Mouse (Mus musculus) erythroblast, adult 5-6 weeks (primary cell): ENCODE measurements around the gene Arhgef7. TPM values are rescaled to one million over a fixed set of nuclear protein-coding genes. Genes with fewer than 3 reads are reported as not detected.

Experiments
- ATAC-seq: replicated peaks from 2 replicates; pipeline ENCODE4 v1.8.0; 2016; ENCODE audit warnings: moderate number of reproducible peaks, mild to moderate bottlenecking, moderate TSS enrichment, inconsistent platforms; ENCODE audit not compliant: poor library complexity, low FRiP score, severe bottlenecking
- total RNA-seq, 2 experiments: library from RNA; stranded (forward) in 1 of 2; stranded (reverse) in 1 of 2; fragments of 150-400 nt in 1 of 2; fragments of 200-764, 138-1000 nt in 1 of 2; gene quantifications; 2 replicates each; pipeline versions ENCODE4 v1.2.3 to v1.2.4; 2015 to 2017; ENCODE audit warnings: low replicate concordance in 2 of 2

The Arhgef7 gene
- 5.4 and 10.9 TPM in 2 replicates for total RNA-seq (2015; ENCODE audit: low replicate concordance)
- total RNA-seq (2017; ENCODE audit: low replicate concordance) = 1.9 and 5.6 TPM in 2 replicates

DNA sequence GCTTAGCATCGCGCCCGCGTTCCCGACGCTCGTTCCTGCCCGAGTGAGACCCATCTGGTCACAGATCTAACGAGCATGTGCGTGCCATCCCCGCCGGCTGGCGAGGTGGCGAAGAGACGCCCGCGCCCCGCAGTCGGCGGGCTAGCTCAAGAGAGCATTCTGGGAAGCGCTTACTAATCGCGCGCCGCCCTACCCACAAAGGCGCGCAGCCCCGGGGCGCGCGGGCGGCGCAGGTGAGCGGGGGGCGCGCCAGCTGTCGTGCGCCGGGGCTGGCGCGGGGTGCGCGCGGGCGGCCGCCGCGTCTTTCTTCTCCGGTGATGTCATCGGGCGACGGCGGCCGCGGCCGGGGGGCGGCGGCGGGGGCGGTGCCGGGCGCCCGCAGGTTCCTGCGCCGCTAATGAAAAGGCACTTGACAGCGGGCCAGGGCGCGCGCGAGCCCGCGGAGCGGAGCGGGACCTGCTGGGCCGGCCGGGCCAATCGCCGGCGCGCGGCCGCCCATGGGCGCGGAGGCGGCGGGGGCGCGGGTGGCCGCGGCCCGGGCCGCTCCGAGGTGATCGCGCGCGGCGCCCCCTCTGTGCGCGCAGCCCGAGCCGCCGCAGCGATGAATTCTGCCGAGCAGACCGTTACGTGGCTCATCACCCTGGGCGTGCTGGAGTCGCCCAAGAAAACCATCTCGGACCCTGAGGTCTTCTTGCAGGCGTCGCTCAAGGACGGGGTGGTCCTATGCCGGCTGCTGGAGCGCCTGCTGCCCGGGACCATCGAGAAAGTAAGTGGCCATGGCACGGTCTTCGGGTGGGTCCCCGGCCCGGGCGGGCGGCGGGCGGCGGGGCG, at the start of gene Arhgef7:
Gene Arhgef7 (plus strand): TSS at position 71 of the 831 bp plus-strand sequence.
- no peak for ATAC-seq

DNA sequence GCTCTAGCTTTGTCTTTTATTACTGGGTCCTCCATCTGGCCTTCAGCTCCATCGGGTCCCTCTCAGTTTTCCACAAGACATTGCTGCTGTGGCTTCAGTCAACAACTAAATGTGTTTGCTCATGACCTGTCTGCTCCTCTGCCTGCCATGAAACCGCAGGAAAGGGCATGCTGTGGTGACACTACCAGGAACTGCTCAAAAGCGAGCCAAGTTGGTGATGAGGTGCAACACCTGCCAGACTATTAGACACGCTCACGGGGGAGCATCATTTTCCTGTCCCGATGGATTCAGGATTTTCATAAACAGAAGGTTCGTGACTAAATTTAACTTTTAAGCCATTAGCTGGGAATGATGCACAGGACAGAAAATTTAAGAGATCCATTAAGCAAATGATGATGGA, 43.0 kb upstream of the Arhgef7 start:
- ATAC-seq = no peak

DNA sequence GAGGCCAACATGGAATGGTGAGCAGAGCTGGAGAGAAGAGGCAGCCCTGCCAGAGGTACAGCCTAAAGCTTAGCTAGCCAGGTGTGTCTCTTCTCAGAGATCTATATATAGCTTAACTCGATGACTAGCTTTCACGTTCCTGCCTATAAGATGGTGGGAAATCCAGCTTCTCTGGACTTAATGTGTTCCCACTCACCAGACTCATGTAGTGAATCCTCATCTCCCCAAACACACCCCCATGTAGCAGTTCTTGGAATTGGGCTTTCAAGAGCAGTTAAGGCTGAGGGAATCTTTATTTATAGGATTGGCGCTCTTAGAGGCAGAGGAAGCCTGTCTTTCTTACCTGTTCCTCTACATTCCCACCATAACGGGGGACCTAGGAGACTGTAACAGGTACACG, 40.3 kb upstream of the Arhgef7 start:
- no peak for ATAC-seq

DNA sequence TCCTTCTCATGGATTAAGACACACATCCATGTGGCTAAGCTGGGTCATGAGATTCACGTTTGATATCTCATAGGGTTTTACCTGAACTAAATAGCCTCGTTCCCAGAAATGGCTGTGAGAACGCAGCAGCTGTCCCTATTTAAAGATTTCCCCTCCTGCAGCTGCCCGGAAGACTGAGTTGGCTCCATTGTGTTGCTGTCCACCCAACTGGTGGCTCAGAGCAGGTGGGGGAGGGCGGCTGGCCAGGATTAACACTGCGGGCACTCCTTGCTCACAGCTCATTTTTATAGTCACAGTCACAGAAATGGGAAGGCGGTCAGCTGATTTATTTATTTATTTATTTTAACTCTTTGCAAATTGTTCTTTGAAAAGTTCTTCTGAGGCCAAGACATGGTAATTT, 37.6 kb upstream of the Arhgef7 start:
- no peak for ATAC-seq

DNA sequence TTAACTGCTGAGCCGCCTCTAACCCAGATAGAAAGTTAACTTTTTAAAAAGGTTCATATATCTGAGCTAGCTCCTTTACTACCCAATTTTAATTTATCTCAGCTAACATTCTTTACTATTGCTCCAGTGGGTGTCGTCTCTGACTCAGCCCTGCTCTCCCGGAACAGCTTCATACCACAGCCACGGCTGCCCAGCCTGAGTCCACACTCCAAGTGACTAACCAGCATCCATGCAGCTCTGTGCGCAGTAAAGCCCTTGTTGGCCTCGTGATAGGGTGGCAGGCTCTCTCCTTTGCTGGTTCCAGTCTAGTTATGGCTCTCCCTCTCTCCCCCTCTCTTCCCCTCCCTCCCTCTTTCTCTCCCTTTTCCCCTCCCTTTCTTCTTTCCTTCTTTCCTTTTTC, 36.2 kb upstream of the Arhgef7 start:
- ATAC-seq = no peak

DNA sequence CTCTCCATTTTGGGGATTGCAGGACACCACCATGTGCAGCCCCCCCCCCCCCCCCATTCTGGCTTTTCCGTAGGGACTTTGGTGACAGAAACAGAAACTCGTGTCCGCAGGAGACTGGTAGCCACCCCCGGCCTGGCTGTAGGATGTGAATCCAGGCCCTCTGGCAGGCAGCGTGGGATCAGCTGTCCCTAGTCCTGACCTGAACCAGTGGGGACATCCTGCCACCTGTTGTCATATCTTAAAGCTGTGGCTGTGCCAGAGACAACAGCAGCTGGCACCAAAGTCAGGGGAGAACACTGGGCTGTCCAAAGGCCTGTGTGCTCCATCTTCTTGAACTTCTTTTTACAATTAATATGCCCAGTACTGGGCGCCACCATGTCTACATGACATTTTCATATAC, 35.8 kb upstream of the Arhgef7 start:
- no peak for ATAC-seq

DNA sequence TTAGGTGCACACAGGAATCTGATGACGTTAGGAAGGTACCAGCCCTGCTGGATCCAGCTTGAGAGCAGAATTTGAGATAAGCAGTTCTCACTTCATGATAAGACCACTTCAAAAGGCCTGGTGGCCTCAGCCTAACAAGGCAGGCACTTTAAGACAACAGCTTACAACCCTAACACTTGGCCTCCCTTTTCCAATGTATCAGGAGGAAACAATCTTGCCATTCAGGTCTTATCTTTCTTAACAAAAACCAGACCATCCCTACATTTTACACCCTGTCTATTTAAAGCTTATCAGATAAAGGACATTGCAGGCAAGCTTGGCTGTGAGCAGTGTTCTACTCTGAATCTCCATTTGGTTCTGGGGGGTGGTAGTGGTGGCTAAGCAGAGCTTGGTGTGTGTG, 35.1 kb upstream of the Arhgef7 start:
- no peak for ATAC-seq

DNA sequence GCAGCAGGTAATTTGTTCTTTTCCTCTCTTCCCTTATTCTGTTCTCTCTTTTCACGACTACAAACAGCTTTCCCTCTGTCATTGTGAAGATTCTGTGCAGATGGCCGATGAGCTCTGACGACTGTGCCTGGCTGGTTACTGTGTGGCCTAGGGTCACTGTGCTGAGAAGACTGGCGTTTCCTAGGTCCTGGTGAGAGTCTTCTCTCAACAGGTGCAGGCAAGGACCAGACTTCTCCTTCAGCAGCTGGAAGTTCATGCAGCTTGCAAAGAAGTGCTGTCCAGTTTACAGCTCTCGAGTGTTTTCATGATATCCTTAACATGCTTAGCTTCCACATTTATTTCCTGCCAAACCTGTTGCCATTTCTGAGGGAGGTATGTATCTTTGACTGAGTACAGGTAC, 33.5 kb upstream of the Arhgef7 start:
- no peak for ATAC-seq

DNA sequence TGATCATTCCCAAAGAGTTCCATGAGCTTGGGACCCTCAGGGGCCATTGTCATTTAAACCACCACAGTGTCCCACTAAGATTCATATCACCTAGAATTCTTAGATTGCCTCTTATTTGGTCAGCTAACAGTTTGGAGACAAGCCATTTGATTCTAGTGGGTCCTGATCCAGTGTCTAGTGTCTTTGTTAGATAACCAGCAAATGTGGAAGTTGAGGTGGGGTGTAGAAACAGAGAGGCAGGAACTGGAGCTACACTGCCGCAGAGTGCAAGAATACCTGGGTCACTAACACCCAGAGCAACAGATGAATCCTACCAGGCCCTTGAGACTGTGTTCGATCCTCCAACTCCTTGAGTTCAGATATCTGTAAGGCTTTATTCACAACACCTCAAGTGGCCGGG, 31.3 kb upstream of the Arhgef7 start:
- no peak for ATAC-seq

DNA sequence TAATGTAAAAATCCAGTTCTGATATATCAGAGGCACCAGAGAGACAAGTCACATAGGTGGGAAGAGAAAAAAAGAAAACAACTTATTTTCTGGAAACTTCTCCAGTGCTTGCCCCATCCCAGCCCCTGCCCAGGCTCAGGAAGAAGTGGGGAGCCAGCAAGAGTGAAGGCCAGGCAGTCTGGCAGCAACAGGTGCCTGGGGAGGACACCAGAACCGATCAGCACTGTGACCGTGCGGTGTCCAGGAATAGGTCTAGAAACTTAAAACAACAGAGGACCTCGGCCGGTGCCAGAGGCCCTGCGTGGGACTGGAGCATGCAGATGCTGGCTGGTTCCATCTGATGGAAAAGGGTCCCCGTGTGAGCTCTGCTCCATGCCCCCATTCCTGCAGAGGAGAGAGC, 30.1 kb upstream of the Arhgef7 start:
- no peak for ATAC-seq

DNA sequence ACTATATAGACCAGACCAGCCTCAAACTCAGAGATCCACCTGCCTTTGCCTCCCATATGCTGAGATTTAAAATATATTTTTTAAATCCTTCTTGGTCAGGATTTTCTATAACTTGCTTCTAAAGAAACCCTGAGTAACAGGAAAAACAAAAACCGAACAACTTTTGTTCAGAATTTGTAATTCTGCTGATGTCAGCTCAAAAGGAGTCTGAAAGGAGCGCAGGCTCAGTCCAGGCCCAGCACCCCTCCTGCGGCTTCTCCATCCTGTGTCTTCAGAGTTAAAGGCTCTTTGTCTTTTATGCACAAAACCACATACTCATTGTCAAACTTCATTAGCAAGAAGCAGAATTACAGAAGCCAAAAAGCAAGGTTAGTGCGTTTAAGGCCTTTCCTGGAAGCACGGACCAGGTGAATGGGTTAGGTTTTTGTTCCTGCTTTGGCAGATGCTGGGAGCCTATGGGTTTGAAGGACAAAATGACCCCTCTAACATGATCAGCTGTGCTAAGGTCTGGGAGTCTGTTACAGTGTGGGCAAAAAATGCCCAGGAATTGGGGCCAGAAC, 28.0 kb upstream of the Arhgef7 start:
- ATAC-seq = no peak

DNA sequence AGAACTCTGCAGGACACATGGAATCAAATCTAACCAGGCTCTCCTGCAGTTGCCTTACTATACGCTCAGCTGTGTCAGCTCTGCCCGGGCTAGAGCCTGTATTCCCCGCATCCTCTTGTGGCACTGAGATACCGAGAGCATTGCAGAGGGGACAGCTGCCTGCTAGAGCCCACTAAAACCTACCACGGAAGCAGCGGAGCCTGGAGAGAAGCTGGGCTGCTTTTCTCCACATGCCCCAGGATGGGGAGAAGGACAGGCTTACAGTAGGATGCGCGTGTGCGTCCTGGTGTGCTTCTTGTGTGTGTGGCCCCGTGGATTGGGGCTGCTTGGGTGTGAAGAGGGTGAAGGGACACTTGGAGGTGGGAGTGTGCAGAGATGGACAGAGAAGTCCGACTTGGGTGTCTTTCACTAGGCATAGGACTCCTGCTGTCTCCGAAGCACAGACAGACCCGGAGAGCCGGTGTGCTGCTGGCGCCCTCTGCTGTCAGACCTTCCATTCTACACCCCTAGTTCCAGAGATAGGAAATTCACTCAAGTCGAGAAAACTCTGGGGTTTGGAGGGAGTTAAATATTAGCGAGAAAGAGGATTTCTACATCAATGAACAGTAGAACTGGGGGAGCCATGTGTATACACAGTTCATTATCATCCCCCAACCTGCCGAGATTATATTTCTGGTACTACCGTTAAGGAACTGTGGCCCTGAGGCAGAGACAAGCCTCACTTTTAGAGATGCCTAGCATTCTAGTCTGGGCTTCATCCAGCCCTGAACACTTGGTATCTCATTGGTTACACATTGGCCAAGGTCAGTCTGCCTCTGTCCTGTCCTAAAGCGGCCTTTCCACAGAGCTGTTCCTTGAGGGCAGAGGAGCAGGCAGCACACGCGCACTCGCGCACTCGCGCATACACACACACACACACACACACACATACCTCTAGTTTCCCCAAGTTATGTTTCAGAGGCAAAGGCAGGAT, 27.2 kb upstream of the Arhgef7 start:
- peak; percentile 72 for ATAC-seq

DNA sequence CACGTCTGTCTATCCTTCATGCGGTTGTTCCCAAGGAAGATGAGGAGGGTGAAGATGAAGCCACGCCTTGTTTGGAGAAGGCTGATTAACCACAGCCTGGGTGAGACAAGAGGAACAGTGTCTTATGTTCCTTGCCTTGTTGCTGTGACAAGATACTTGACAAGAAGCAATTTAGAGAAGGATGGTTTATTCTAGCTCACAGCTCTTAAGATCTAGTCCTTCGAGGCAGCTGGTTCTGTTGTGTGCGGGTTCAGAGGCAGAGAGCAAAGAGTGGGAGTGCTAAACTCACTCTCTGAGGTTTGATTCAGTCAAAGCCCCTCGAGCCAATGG, 26.5 kb upstream of the Arhgef7 start, which contains the start of gene 1700016D06Rik:
Gene 1700016D06Rik (minus strand): TSS at position 31 of the 330 bp plus-strand sequence.
- ATAC-seq = no peak

DNA sequence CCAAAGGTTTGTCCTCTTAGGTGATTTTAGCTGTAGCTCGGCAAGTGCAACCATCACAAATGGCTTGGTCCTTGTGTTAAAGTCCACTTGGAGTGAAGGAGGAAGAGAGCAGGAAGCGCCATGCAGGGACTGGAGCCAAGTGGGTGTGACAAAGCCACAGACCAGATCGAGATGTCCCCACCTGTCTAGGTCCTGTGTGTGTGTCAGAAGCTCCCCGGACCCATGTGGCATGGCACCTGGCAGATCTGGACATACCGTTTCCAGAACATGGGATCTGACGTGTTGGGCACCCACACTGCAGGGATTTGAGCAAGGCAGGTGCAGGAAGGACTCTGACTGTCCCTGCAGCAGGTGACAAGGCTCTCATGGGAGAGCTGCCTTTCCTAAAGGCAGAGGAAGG, 26.1 kb upstream of the Arhgef7 start:
- no peak for ATAC-seq

DNA sequence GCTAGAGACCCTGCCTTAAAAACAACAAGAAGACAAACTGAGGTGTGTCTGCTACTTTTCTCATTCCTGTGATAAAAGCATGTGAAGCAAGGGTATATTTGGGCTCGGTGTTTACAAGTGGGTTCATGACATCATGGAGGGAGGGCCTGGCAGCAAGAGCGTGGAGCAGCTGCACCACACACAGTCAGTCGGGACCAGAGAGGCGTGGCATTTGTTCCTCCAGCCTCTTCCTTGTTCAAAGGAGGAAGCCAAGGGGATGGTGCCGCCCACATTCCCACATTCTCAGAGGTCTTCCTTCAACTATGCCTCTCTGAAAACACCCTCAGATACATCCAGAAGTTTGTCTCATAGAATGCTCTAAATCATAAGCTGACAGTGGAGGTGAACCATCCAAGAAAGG, 23.7 kb upstream of the Arhgef7 start:
- no peak for ATAC-seq

DNA sequence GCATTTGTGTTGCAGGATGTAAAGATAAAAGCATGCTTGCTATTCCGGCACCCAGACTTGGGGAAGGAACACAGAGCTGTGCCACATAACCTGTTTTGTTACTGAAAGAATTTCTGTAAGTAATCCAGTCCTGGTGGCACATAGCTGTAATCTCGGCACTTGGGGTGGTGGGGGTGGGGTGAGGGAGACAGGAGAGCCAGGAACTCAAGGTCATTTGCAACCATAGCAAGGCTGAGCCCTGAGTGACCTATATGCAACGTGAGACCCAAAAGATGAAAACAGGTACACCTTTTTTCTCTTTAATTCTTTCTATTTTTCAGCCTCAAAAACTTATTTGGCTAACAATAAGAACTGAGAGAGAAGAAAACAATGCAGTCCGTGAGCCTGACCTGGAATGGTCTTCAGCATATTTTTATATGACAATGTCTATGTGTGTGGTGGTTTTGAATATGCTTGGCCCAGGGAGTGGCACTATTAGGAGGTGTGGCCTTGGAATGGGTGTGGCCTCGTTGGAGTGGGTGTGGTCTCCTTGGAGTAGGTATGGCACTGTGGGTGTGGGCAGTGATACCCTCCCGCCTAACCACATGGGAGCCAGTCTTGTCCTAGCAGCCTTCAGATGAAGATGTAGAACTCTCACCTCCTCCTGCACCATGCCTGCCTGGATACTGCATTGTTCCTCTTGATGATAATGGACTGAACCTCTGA, 22.7 kb upstream of the Arhgef7 start:
- ATAC-seq = no peak

DNA sequence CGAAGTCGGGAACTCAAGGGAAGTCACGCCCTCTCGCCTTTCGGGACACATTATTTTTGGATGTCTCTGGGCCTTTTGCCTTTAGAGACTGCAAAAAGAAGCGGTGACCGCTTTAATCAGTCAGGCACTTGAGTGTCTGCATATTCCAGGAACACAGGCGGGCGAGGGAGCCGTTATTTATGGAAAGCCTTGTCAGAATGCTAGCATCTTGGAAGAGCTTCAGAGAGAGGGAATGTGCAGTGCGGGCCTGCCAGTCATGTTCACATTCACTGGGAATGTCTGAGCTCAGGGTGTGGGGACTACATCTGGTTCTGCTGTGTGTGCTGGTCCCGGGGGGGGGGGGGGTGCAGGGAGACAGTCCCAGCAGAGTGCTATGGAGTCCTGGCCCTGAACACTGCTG, 21.7 kb upstream of the Arhgef7 start:
- no peak for ATAC-seq

DNA sequence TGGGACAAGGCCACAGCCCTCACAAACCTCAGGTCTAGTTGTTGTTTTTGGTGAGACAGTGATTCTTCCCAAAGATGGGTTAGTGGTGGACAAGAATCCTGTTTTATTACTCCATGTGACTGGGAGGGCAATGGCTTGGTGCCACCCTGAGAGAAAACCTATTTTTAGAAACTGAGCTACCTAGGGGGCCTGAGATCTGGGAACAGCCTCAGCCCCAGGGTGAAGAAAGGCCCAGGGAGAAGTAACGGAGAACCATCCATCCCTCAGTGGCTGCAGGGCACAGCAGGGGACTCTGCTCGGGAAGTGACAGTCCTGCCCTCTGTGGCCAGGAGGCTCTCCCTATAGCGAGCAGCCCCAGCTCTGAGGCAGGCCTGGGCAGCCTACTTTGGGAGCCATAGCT, 19.8 kb upstream of the Arhgef7 start:
- no peak for ATAC-seq

DNA sequence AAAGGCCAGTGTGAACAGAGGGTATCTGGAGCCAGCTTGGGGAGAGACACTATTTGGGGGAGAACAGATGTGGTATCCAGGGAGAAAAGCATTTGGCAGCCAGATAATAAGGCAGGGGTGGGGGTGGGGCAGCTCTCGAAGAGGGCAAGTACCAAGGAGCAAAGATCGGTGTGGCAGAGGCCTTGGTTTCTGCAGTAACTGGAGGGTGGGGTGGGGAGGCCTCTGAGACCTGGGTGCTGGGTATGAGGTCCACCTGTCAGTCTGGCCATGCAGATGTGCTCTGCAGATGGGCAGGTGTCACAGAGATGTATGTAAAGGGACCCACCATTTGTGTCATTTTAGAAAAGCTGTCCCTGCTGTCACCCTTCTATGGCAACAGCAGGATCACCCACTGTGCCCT, 18.7 kb upstream of the Arhgef7 start:
- no peak for ATAC-seq

DNA sequence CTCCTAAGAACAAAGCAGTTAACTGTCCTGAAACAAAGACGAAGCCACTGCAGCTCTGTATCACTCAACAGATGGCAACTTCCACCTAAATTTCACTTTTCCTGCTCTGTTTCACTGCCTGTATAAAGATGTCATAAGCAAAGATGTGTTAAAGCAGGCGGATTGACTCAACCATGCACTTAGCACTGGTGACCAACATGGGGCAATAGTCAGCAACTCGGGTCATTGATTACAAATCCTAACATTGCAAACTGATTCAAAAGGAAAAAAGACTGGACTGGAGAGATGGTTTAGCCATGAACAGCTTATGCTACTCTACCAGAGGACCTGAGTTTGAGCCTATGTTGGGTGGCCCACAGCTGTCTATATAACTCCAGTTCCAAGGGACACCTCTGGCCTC, 18.0 kb upstream of the Arhgef7 start:
- ATAC-seq = no peak
